Mouse (Mus musculus) liver, adult 2 months (tissue): Measurements from ENCODE around the gene Fads1.

Source experiments
- CTCF ChIP-seq: fragments of 200-500 bp; IDR thresholded peaks from 2 replicates; pipeline ENCODE4 v1.5.1; 2011; ENCODE audit warnings: low read depth, low read length, control low read depth
- POLR2A ChIP-seq: fragments of 200-500 bp; IDR thresholded peaks from 2 replicates; pipeline ENCODE4 v1.6.1; 2011; ENCODE audit warnings: low read length, control low read depth; ENCODE audit not compliant: insufficient read depth; ENCODE audit errors: extremely low read depth

DNA sequence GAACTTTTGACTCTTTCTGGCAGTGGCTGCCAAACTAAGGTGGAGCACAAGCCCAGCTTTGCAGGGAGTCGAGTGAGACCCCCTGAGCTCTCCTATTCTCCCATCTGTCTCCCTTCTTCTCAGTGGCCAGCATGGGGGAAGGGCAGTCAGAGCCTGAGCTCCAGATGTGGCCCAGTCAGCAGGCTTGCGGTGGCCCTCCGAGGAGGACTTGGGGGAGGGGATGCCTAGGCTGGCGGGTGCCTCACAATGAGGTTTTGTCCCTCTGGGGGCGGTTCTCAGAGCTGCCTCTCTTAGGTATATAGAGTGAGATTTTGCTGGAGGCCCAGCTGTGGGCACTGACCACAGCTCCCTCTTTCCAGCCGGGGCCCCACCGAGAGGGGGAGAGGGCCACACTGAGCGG is 60.2 kb downstream of the Fads1 start:
- TF ChIP-seq POLR2A (no peak), CTCF (no peak)
